Mouse (Mus musculus) forebrain, embryonic 16.5 days (tissue): ENCODE measurements at regions not wholly inside any gene's neighbourhood (a gene's known extent, or its start where the extent isn't known, plus 50 kb on each side); places are given as distances from the start of the nearest gene placed in this dataset.

Experiments used
- ATAC-seq: fragments of 200-750 bp; cut with Nextera tagmentation; 2 replicates; pipeline ENCODE4 v1.8.0; 2017; ENCODE audit warnings: mild to moderate bottlenecking, moderate library complexity
- H3K27ac ChIP-seq: fragments of 300-500 bp; sonication (generic); 2 replicates; pipeline ENCODE4 v1.5.1; 2014; ENCODE audit warnings: low read length, control low read depth
- H3K27me3 ChIP-seq: fragments of 300-500 bp; sonication (generic); replicated peaks from 2 replicates; pipeline ENCODE4 v1.6.1; 2014; ENCODE audit warnings: low read length; ENCODE audit not compliant: control insufficient read depth, insufficient read depth
- H3K36me3 ChIP-seq: fragments of 300-500 bp; sonication (generic); 2 replicates; pipeline ENCODE4 v1.6.1; 2014; ENCODE audit not compliant: control insufficient read depth, insufficient read depth
- H3K4me1 ChIP-seq: fragments of 300-500 bp; sonication (generic); replicated peaks from 2 replicates; pipeline ENCODE4 v1.6.1; 2014; ENCODE audit warnings: low read length; ENCODE audit not compliant: control insufficient read depth, insufficient read depth
- H3K4me2 ChIP-seq: fragments of 300-500 bp; sonication (generic); 2 replicates; pipeline ENCODE4 v1.6.1; 2014; ENCODE audit warnings: mild to moderate bottlenecking, low read length, control low read depth
- H3K4me3 ChIP-seq: fragments of 300-500 bp; sonication (generic); replicated peaks from 2 replicates; pipeline ENCODE4 v1.5.1; 2014; ENCODE audit warnings: mild to moderate bottlenecking, low read length, control low read depth
- H3K9ac ChIP-seq: fragments of 300-500 bp; sonication (generic); replicated peaks from 2 replicates; pipeline ENCODE4 v1.6.1; 2014; ENCODE audit warnings: low read depth, low read length, control low read depth
- H3K9me3 ChIP-seq: fragments of 300-500 bp; sonication (generic); 2 replicates; pipeline ENCODE4 v1.6.1; 2016; ENCODE audit warnings: low read length; ENCODE audit not compliant: control insufficient read depth
- WGBS: fragments of 180-500 bp; shearing (Covaris S2); extraction: QIAGEN DNeasy Blood & Tissue Kit; methylation state at CpG from one replicate; pipeline ENCODE4 v1.1.7; 2014; 5-methylcytosine and 5-hydroxymethylcytosine counted together

DNA sequence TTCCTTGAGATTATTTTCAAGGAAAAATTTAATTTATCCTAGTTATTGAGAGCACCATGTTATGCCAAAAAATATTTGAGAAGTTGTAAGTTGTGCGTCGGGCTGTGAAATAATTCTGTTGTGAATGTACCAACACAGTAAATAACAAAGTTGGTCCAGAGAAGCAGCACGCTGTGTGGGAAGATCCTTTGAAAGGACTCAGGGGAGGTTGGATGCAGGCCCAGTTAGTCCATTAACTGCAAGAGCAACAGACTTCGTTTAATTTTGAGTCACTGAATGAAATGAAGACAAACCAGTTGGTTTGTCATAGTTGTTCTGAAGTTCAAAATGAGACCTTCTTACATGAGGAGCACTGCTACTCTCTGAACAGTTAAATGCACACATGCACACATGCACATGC lies 85.8 kb upstream of the Thumpd2 start:
- H3K4me3 ChIP-seq: no peak overlapping the region
- no peaks in the 10 kb centered on the region for H3K4me1 ChIP-seq
- ATAC-seq: no peak
- H3K27ac ChIP-seq: no peak overlapping the region
- no peaks in the 10 kb centered on the region for H3K27me3 ChIP-seq
- no peak overlapping the region for H3K4me2 ChIP-seq
- 69% methylated on average over 4 of the region's 4 CpGs for WGBS
- no peaks in the 10 kb centered on the region for H3K9me3 ChIP-seq
- H3K36me3 ChIP-seq: no peaks in the 10 kb centered on the region
- no peak overlapping the region for H3K9ac ChIP-seq

DNA sequence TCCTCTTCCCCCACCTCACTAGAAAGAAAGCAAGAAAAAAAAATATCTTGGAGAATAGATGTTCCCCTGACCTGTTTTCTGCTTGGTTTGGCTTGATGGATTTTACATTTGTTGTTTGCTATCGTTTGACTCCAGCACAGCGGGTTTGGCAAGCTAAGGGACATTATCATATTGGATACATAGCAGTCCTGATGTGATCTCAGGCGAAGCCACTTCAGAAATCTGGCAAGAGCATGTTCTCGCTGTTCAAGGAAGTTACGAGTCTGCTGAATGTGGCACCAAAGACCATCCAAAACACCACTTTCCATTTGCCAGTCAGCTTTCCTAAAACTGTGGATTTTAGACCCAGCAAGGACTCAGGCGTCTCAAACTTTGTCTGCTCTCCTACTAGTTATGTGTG lies 69.8 kb upstream of the Thumpd2 start:
- no peaks in the 10 kb centered on the region for H3K4me1 ChIP-seq
- H3K4me3 ChIP-seq: no peak overlapping the region
- WGBS: 70% methylated on average over 6 of the region's 6 CpGs
- no peak overlapping the region for H3K4me2 ChIP-seq
- ATAC-seq: no peak
- no peak overlapping the region for H3K9ac ChIP-seq
- no peak overlapping the region for H3K27ac ChIP-seq
- H3K9me3 ChIP-seq: no peaks in the 10 kb centered on the region
- H3K27me3 ChIP-seq: no peaks in the 10 kb centered on the region
- no peaks in the 10 kb centered on the region for H3K36me3 ChIP-seq

- Histone ChIP-seq H3K27me3 (no peaks in the 10 kb centered on the region), H3K27ac (no peak overlapping the region), H3K4me3 (no peak overlapping the region), H3K4me2 (no peak overlapping the region), H3K4me1 (no peaks in the 10 kb centered on the region), H3K36me3 (no peaks in the 10 kb centered on the region), H3K9me3 (no peaks in the 10 kb centered on the region), H3K9ac (no peak overlapping the region)
- WGBS: 51% methylated on average over 4 of the region's 4 CpGs
- no peak for ATAC-seq
Observed at GRCm38 (mm10) chr17:81133227-81133626, 68.3 kb upstream of the Thumpd2 start.
